Mouse (Mus musculus) neural tube, embryonic 11.5 days (tissue): ENCODE data around the gene Capn12. TPM values are rescaled to one million over a fixed set of nuclear protein-coding genes. Genes with fewer than 3 reads are reported as not detected.

Experiments
- ATAC-seq: fragments of 200-750 bp; cut with Nextera tagmentation; 2 replicates; pipeline ENCODE4 v1.8.0; 2017; ENCODE audit warnings: moderate number of reproducible peaks, mild to moderate bottlenecking, moderate TSS enrichment, moderate library complexity; ENCODE audit not compliant: insufficient read depth, low FRiP score, low TSS enrichment
- DNase-seq: peaks from one replicate; pipeline ENCODE4 v3.0.0-alpha.2; 2015; ENCODE audit warnings: low spot score
- H3K27ac ChIP-seq: fragments of 300-500 bp; sonication (generic); 2 replicates; pipeline ENCODE4 v1.5.1; 2014; ENCODE audit warnings: low read depth, mild to moderate bottlenecking, low read length
- H3K27me3 ChIP-seq: fragments of 300-500 bp; sonication (generic); 2 replicates; pipeline ENCODE4 v1.6.1; 2014; ENCODE audit warnings: mild to moderate bottlenecking, low read length, mixed read lengths; ENCODE audit not compliant: control insufficient read depth, insufficient read depth
- H3K36me3 ChIP-seq: fragments of 300-500 bp; sonication (generic); 2 replicates; pipeline ENCODE4 v1.6.1; 2014; ENCODE audit warnings: mild to moderate bottlenecking, low read length, moderate library complexity, mixed read lengths; ENCODE audit not compliant: control insufficient read depth, insufficient read depth
- H3K4me1 ChIP-seq: fragments of 300-500 bp; sonication (generic); 2 replicates; pipeline ENCODE4 v1.6.1; 2014; ENCODE audit warnings: low read length, mixed read lengths; ENCODE audit not compliant: control insufficient read depth, insufficient read depth
- H3K4me2 ChIP-seq: fragments of 300-500 bp; sonication (generic); 2 replicates; pipeline ENCODE4 v1.6.1; 2014; ENCODE audit warnings: low read depth, mild to moderate bottlenecking, moderate library complexity
- H3K4me3 ChIP-seq: fragments of 300-500 bp; sonication (generic); 2 replicates; pipeline ENCODE4 v1.5.1; 2014; ENCODE audit warnings: low read depth, low read length
- H3K9ac ChIP-seq: fragments of 300-500 bp; sonication (generic); 2 replicates; pipeline ENCODE4 v1.6.1; 2014; ENCODE audit warnings: mild to moderate bottlenecking, low read length
- H3K9me3 ChIP-seq: fragments of 300-500 bp; sonication (generic); 2 replicates; pipeline ENCODE4 v1.6.1; 2016; ENCODE audit warnings: low read length; ENCODE audit not compliant: control insufficient read depth
- WGBS: fragments of 180-500 bp; shearing (Covaris S2); extraction: QIAGEN DNeasy Blood & Tissue Kit; methylation state at CpG from one replicate; pipeline ENCODE4 v1.1.7; 2014; 5-methylcytosine and 5-hydroxymethylcytosine counted together
- polyA plus RNA-seq: library from polyadenylated mRNA; unstranded; fragments of >200 nt; fragmentation: Nextera tagmentation; extraction: Ambion mirVana; gene quantifications from 2 replicates; pipeline ENCODE4 v1.2.1, GENCODE M21; 2014

The Capn12 gene
- polyA plus RNA-seq: 0.21 and 0.39 TPM in 2 replicates

DNA sequence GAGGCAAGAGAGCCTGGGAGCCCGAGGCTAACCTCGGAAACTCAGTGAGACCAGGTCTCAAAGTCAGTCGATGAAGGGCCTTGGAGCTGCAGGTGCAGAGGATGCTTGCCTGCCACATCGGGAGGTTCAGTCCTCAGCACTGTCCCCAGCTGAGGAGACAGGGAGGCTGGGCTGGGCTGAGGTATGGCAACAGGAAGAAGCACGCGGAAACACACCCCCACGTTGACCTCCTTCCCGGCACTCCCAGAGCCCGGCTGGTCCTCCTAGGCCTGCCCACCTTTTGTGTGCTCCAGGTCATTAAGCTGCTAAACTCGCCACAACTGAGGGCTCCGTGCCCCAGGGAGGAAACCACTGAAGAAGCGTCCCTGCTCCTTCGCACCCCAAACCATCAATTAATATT lies at the start of gene Capn12:
Gene Capn12, plus strand, starts transcription at position 224 of the 400 bp plus-strand sequence.
- WGBS: 31% methylated on average over 13 of the region's 13 CpGs
- no peak within 1 kb of the TSS for H3K4me3 ChIP-seq
- no peak within 1 kb of the TSS for H3K4me2 ChIP-seq
- H3K36me3 ChIP-seq: no peaks in the 10 kb centered on the region
- no peak within 1 kb of the TSS for H3K9ac ChIP-seq
- ATAC-seq (no peak), DNase-seq (no peak)
- no peak within 1 kb of the TSS for H3K27ac ChIP-seq
- no peaks in the 10 kb centered on the region for H3K4me1 ChIP-seq
- H3K27me3 ChIP-seq: no peaks in the 10 kb centered on the region
- no peaks in the 10 kb centered on the region for H3K9me3 ChIP-seq

GRCm38 (mm10) chr7:28832137-28832536 lies 49.1 kb upstream of the Capn12 start:
- DNase-seq: no peak
- 62% methylated on average over 6 of the region's 6 CpGs for WGBS
- H3K27ac ChIP-seq: no peak overlapping the region
- no peaks in the 10 kb centered on the region for H3K4me1 ChIP-seq
- ATAC-seq: no peak
- H3K9me3 ChIP-seq: no peaks in the 10 kb centered on the region
- no peak overlapping the region for H3K9ac ChIP-seq
- H3K27me3 ChIP-seq: no peaks in the 10 kb centered on the region
- H3K36me3 ChIP-seq: no peaks in the 10 kb centered on the region; the same call in 1 of the 2 replicates
- no peak overlapping the region for H3K4me3 ChIP-seq
- H3K4me2 ChIP-seq: no peak overlapping the region

DNA sequence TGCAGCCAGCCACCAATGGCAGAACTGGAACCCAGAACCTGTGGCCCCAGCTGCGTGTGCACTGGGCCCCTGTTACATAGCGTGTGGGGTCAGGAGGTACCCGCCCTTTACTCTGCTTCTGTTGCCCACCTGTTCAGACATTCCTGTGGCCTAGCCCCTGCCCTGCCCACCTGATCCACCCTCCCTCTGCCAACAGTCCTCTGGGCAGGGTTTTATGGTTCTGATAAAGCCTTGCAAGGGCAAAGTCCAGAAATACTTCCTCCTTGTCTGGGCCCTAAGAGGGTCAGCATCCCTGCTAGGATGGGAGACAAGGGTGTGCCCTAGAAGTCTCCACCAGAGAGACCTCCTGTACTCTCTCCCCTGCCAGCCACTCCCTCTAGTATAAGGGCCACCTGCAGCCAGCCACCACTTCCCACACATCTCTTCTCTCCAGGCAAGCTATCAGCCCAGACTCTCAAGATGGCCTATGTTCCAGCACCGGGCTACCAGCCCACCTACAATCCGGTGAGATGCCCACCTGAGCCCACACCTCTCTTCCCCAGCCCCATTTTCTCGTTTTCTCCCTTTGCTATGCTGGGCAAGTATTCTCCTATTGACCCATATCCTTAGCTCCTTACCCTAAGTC lies 47.4 kb upstream of the Capn12 start, which contains the start of gene Lgals4:
Gene Lgals4, plus strand, starts transcription at position 132 of the 625 bp plus-strand sequence.
- Histone ChIP-seq H3K36me3 (no peaks in the 10 kb centered on the region; the same call in 1 of the 2 replicates), H3K27ac (no peak within 1 kb of the TSS), H3K4me3 (no peak within 1 kb of the TSS), H3K27me3 (no peaks in the 10 kb centered on the region), H3K9ac (no peak within 1 kb of the TSS), H3K4me2 (no peak within 1 kb of the TSS), H3K4me1 (no peaks in the 10 kb centered on the region), H3K9me3 (no peaks in the 10 kb centered on the region)
- WGBS: 86% methylated on average over 6 of the region's 6 CpGs
- ATAC-seq: no peak
- no peak for DNase-seq

GRCm38 (mm10) chr7:28836936-28837335 lies 44.3 kb upstream of the Capn12 start:
- no peak overlapping the region for H3K4me2 ChIP-seq
- H3K27ac ChIP-seq: no peak overlapping the region
- no peaks in the 10 kb centered on the region for H3K9me3 ChIP-seq
- H3K4me3 ChIP-seq: no peak overlapping the region
- H3K27me3 ChIP-seq: no peaks in the 10 kb centered on the region
- no peak overlapping the region for H3K9ac ChIP-seq
- no peaks in the 10 kb centered on the region for H3K4me1 ChIP-seq
- WGBS: 85% methylated on average over 5 of the region's 5 CpGs
- DNase-seq (no peak), ATAC-seq (no peak)
- no peaks in the 10 kb centered on the region for H3K36me3 ChIP-seq

GRCm38 (mm10) chr7:28838331-28838730 lies 42.9 kb upstream of the Capn12 start:
- 73% methylated on average over 9 of the region's 9 CpGs for WGBS
- ATAC-seq: no peak

DNA sequence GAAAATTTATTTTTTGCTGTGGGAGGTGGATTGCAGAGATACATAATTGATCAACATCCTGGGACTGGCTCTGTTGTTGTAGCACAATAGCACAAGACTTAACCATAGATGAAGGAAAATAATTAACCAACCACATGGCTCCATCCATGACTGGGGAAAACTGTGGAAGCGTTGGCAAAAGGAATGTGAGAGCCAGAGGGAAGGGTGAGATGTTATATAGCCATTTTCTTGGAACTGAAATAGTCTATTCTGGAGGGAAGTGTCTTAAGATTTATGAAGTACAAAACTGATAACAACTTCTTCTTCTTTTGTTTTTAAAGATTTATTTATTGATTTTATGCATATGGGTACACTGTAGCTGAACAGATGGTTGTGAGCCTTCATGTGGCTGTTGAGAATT lies 33.9 kb upstream of the Capn12 start:
- ATAC-seq (no peak), DNase-seq (no peak)
- WGBS: 87% methylated on average over 1 of the region's 1 CpGs
- Histone ChIP-seq H3K4me3 (no peak overlapping the region), H3K27me3 (no peaks in the 10 kb centered on the region), H3K4me2 (no peak overlapping the region), H3K9ac (no peak overlapping the region), H3K36me3 (no peaks in the 10 kb centered on the region), H3K27ac (no peak overlapping the region), H3K9me3 (no peaks in the 10 kb centered on the region), H3K4me1 (no peaks in the 10 kb centered on the region)

More at GRCm38 (mm10) chr7:28838331-28838730, 42.9 kb upstream of the Capn12 start:
- no peak for DNase-seq
- no peaks in the 10 kb centered on the region for H3K4me1 ChIP-seq
- no peak overlapping the region for H3K4me3 ChIP-seq
- H3K27me3 ChIP-seq: no peaks in the 10 kb centered on the region
- no peaks in the 10 kb centered on the region for H3K36me3 ChIP-seq
- no peak overlapping the region for H3K9ac ChIP-seq
- H3K4me2 ChIP-seq: no peak overlapping the region
- H3K27ac ChIP-seq: no peak overlapping the region
- no peaks in the 10 kb centered on the region for H3K9me3 ChIP-seq

DNA sequence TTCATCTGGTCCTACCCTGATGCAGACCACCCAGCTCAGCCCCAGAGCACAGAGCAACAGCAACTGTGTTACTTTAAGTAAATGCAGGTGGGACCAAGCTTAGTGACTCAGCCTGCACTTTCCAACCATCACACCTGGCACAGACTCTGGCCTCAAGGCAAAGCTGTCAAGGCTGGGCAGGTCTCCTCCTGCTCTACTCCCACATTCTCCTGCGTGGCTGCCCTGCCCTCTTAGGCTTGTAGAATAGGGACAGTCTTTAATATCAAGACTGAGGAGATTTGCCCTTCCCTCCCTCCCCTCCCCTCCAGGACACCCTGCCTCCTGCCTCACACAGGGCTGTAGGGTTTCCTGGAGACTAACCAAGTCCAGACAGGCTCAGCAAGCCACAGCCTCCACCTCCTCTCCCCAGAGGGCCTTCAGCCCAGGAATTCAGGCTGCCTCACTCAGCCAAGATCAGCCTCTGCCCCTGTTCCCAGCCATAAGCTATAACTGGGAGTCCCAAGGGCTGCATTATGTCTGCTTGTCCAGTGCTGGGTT lies 31.5 kb upstream of the Capn12 start:
- Histone ChIP-seq H3K27ac (no peak overlapping the region), H3K4me1 (no peaks in the 10 kb centered on the region), H3K4me3 (no peak overlapping the region), H3K4me2 (no peak overlapping the region), H3K9ac (no peak overlapping the region), H3K36me3 (no peaks in the 10 kb centered on the region), H3K9me3 (no peaks in the 10 kb centered on the region), H3K27me3 (no peaks in the 10 kb centered on the region)
- 67% methylated on average over 1 of the region's 1 CpGs for WGBS
- ATAC-seq (no peak), DNase-seq (no peak)

- no peak for DNase-seq
- Histone ChIP-seq H3K9me3 (no peaks in the 10 kb centered on the region), H3K27me3 (no peaks in the 10 kb centered on the region), H3K36me3 (no peaks in the 10 kb centered on the region), H3K4me2 (no peak overlapping the region), H3K4me3 (no peak overlapping the region), H3K4me1 (no peaks in the 10 kb centered on the region), H3K27ac (no peak overlapping the region), H3K9ac (no peak overlapping the region)
- WGBS: 79% methylated on average over 4 of the region's 4 CpGs
- no peak for ATAC-seq
Observed at GRCm38 (mm10) chr7:28850642-28851041, 30.6 kb upstream of the Capn12 start.

GRCm38 (mm10) chr7:28859953-28860352 lies 21.3 kb upstream of the Capn12 start:
- H3K9me3 ChIP-seq: no peaks in the 10 kb centered on the region
- no peak overlapping the region for H3K4me3 ChIP-seq
- WGBS: 92% methylated on average over 2 of the region's 2 CpGs
- no peak overlapping the region for H3K27ac ChIP-seq
- DNase-seq (no peak), ATAC-seq (no peak)
- no peak overlapping the region for H3K9ac ChIP-seq
- H3K27me3 ChIP-seq: no peaks in the 10 kb centered on the region
- H3K4me1 ChIP-seq: no peaks in the 10 kb centered on the region
- H3K4me2 ChIP-seq: no peak overlapping the region
- H3K36me3 ChIP-seq: no peaks in the 10 kb centered on the region
